Mouse (Mus musculus) hindbrain, embryonic 11.5 days (tissue): ENCODE measurements at regions not wholly inside any gene's neighbourhood (a gene's known extent, or its start where the extent isn't known, plus 50 kb on each side); places are given as distances from the start of the nearest gene placed in this dataset.
"Not testable (repeated sequence)": the region's sequence is repeated elsewhere in the genome, so short reads cannot be mapped to it uniquely, and the experiment has no call there.

ENCODE experiments used
- ATAC-seq: fragments of 200-750 bp; cut with Nextera tagmentation; 2 replicates; pipeline ENCODE4 v1.8.0; 2017; ENCODE audit warnings: mild to moderate bottlenecking, moderate TSS enrichment, moderate library complexity; ENCODE audit not compliant: low FRiP score
- DNase-seq: peaks from one replicate; pipeline ENCODE4 v3.0.0-alpha.2; 2015; ENCODE audit warnings: low spot score
- H3K27ac ChIP-seq: fragments of 300-500 bp; sonication (generic); 2 replicates; pipeline ENCODE4 v1.5.1; 2014; ENCODE audit warnings: mild to moderate bottlenecking, low read depth, low read length
- H3K27me3 ChIP-seq: fragments of 300-500 bp; sonication (generic); 2 replicates; pipeline ENCODE4 v1.6.1; 2014; ENCODE audit warnings: mild to moderate bottlenecking, low read length, moderate library complexity, mixed read lengths; ENCODE audit not compliant: control insufficient read depth, insufficient read depth
- H3K36me3 ChIP-seq: fragments of 300-500 bp; sonication (generic); 2 replicates; pipeline ENCODE4 v1.6.1; 2014; ENCODE audit warnings: mild to moderate bottlenecking, low read length, moderate library complexity, mixed read lengths; ENCODE audit not compliant: control insufficient read depth, insufficient read depth
- H3K4me1 ChIP-seq: fragments of 300-500 bp; sonication (generic); replicated peaks from 2 replicates; pipeline ENCODE4 v1.6.1; 2014; ENCODE audit warnings: low read length, mixed read lengths; ENCODE audit not compliant: control insufficient read depth, insufficient read depth
- H3K4me2 ChIP-seq: fragments of 300-500 bp; sonication (generic); replicated peaks from 2 replicates; pipeline ENCODE4 v1.6.1; 2014; ENCODE audit warnings: mild to moderate bottlenecking, low read depth, low read length
- H3K4me3 ChIP-seq: fragments of 300-500 bp; sonication (generic); 2 replicates; pipeline ENCODE4 v1.5.1; 2014; ENCODE audit warnings: low read depth, low read length
- H3K9ac ChIP-seq: fragments of 300-500 bp; sonication (generic); 2 replicates; pipeline ENCODE4 v1.6.1; 2014; ENCODE audit warnings: low read depth, low read length
- H3K9me3 ChIP-seq: fragments of 300-500 bp; sonication (generic); 2 replicates; pipeline ENCODE4 v1.6.1; 2016; ENCODE audit warnings: low read length; ENCODE audit not compliant: control insufficient read depth
- WGBS: fragments of 180-500 bp; shearing (Covaris S2); extraction: QIAGEN DNeasy Blood & Tissue Kit; methylation state at CpG from one replicate; pipeline ENCODE4 v1.1.7; 2014; 5-methylcytosine and 5-hydroxymethylcytosine counted together

DNA sequence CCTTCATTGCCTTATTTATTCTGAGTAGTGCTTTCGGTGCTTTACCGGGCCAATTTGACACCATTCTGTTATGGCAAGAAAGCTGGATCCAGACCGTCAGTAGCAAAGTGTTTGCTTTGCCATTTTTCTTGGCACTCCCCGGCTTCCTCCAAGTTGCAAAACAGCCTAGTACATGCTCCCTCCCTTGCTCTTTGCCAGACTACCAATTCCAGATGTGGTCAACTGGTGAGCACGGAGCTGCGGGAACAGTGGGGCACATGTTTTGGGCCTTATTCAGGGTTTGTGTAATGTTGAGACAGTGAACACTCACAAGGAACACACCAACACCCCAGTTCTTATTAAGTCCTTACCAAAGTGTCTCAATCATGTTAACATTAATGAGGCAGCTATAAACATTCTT is 348.4 kb upstream of the Adamts5 start:
- Histone ChIP-seq H3K4me3 (no peak overlapping the region), H3K4me2 (no peak overlapping the region), H3K4me1 (no peaks in the 10 kb centered on the region), H3K27ac (no peak overlapping the region), H3K9me3 (no peaks in the 10 kb centered on the region), H3K36me3 (no peaks in the 10 kb centered on the region), H3K9ac (no peak overlapping the region), H3K27me3 (no peaks in the 10 kb centered on the region)
- whole genome bisulfite sequencing = 81% methylated on average over 6 of the region's 6 CpGs
- ATAC-seq (no peak), DNase-seq (no peak)

DNA sequence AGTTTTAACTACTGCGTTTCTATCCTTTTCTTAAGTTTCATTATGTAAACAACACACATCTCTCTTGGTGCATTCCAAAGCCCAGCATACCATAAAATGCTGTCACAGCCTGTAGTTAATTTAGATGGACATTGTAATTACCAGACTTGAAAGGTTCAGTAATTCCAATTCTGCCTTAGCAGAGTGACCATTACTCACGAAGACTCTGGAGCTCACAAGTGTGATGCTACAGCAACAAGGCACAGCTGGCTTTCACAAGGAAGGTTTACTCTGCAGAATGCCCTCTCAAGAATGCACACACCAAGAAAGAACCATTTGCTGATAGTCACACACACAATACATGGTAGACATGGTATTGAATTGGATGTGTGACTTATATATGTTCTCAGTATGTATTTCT is 342.6 kb upstream of the Adamts5 start:
- Histone ChIP-seq H3K9ac (no peak overlapping the region), H3K4me1 (no peaks in the 10 kb centered on the region), H3K9me3 (no peaks in the 10 kb centered on the region), H3K4me3 (no peak overlapping the region), H3K27me3 (no peaks in the 10 kb centered on the region), H3K4me2 (no peak overlapping the region), H3K27ac (no peak overlapping the region), H3K36me3 (no peaks in the 10 kb centered on the region)
- DNase-seq (no peak), ATAC-seq (no peak)
- WGBS = 64% methylated on average over 2 of the region's 2 CpGs

DNA sequence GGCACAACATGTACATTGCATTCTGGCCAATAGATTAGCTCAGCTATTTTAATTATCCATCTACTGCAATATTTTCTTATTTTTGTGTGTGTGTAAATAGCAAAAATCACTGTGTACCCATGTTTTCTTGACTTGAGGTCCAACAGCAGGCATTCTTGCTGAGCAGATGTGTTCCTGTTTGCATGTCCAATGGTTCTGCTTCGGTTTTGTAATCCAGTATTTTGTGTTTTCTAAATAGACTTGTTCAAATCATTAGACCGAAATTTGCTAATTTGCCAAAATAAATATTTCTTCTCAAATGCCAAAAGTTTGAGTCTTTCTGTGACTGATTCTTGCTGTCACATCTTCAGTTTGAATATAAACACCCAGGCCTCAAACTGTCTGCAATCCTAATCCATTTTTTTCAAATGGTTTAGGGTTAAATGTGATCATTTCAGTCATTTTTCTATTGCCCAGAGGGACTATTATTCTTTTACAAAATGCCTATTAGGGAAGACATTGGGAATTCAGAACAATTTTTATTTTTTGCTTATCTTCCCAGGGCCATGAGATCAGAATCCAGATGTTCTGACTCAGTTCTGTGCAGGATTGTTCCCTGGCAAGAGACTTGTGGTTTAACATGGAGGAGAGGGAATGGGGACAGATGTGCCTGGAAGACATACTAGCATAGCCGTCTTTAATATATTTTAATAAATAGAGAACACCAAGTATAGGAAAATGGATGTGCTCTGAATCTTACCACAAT is 341.3 kb upstream of the Adamts5 start:
- Histone ChIP-seq H3K4me2 (no peak overlapping the region), H3K27ac (no peak overlapping the region), H3K9ac (no peak overlapping the region), H3K4me1 (no peaks in the 10 kb centered on the region), H3K36me3 (no peaks in the 10 kb centered on the region), H3K9me3 (no peaks in the 10 kb centered on the region), H3K27me3 (no peaks in the 10 kb centered on the region), H3K4me3 (no peak overlapping the region)
- no peak for DNase-seq
- ATAC-seq = no peak
- 87% methylated on average over 3 of the region's 3 CpGs for WGBS

DNA sequence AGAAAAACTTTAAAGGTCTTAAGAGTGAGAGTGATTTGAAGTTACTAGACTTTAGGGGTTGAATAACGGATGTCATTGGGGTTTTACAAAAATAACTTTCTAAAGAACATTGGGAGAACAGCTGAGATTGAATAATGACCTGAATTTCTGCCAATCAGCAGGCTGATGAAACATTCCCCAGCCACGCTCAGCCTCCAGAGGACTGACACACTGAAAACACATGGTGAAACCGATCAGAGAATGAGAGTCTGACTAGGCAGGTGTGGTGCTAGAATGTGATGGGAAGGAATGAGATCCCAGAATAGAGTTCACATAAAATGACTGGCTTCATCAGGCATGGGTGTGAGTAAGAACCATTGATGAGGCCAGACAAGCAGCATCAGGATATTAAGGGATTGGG is 321.4 kb upstream of the Adamts5 start:
- Histone ChIP-seq H3K27ac (no peak overlapping the region), H3K9ac (no peak overlapping the region), H3K36me3 (no peaks in the 10 kb centered on the region), H3K4me2 (no peak overlapping the region), H3K4me1 (no peaks in the 10 kb centered on the region), H3K27me3 (no peaks in the 10 kb centered on the region), H3K4me3 (no peak overlapping the region), H3K9me3 (no peaks in the 10 kb centered on the region)
- DNase-seq = no peak
- ATAC-seq = no peak
- 80% methylated on average over 3 of the region's 3 CpGs for WGBS

DNA sequence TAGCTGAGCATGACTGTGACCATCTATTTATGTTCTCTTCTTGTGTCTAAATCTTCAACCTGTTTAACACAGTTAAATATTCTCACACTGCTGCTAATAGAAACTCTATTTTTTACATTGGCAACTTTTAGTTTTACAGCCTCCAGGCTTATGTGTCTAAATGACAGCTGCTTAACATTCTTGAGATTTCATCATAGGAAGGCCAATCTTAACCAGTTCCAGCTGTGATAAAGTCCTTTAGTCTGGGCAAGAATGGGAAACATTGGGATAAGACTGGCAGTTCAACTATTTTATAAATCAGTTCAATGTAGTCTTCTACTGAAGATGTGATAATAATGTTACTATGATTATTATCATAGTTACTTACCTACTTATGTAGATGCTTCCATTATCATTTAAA is 308.9 kb upstream of the Adamts5 start:
- ATAC-seq (no peak), DNase-seq (no peak)
- Histone ChIP-seq H3K4me1 (no peaks in the 10 kb centered on the region), H3K27ac (no peak overlapping the region), H3K4me3 (no peak overlapping the region), H3K4me2 (no peak overlapping the region), H3K9me3 (no peaks in the 10 kb centered on the region), H3K36me3 (no peaks in the 10 kb centered on the region), H3K27me3 (no peaks in the 10 kb centered on the region), H3K9ac (no peak overlapping the region)

DNA sequence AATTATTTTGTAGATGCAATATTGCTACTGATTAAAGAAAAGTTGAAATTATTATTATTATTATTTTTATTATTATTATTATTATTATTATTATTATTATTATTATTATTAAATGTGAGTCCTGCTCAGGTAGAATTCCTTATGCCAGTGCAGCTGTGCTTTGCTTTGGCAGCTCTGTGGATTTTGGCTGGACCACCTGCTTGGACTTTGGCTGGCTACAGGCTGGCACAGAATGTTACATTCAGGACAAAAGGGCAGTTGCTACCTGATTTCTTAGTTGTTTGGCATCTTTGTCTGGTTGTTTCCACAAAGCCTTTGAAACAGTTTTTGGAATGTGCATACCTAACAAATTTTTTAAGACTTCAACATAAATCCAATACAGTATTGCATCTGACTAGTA is 307.7 kb upstream of the Adamts5 start:
- no peaks in the 10 kb centered on the region for H3K4me1 ChIP-seq
- H3K27ac ChIP-seq = no peak overlapping the region
- no peaks in the 10 kb centered on the region for H3K27me3 ChIP-seq
- ATAC-seq (no peak), DNase-seq (no peak)
- H3K9ac ChIP-seq = no peak overlapping the region
- no peak overlapping the region for H3K4me2 ChIP-seq
- no peaks in the 10 kb centered on the region for H3K9me3 ChIP-seq
- H3K4me3 ChIP-seq = no peak overlapping the region
- H3K36me3 ChIP-seq = no peaks in the 10 kb centered on the region

GRCm38 (mm10) chr16:86189874-86190273 is 288.2 kb upstream of the Adamts5 start:
- 70% methylated on average over 1 of the region's 1 CpGs for WGBS
- ATAC-seq = no peak

GRCm38 (mm10) chr16:86188966-86189365 is 287.3 kb upstream of the Adamts5 start:
- Histone ChIP-seq H3K9ac (no peak overlapping the region), H3K27me3 (no peaks in the 10 kb centered on the region), H3K4me3 (no peak overlapping the region), H3K36me3 (no peaks in the 10 kb centered on the region), H3K27ac (no peak overlapping the region), H3K4me1 (no peaks in the 10 kb centered on the region), H3K4me2 (no peak overlapping the region), H3K9me3 (no peaks in the 10 kb centered on the region)
- DNase-seq = no peak
- WGBS = 83% methylated on average over 3 of the region's 3 CpGs
- ATAC-seq = no peak

More at GRCm38 (mm10) chr16:86189874-86190273, 288.2 kb upstream of the Adamts5 start:
- no peaks in the 10 kb centered on the region for H3K36me3 ChIP-seq
- no peak overlapping the region for H3K27ac ChIP-seq
- H3K4me2 ChIP-seq = no peak overlapping the region
- no peaks in the 10 kb centered on the region for H3K9me3 ChIP-seq
- H3K4me1 ChIP-seq = no peaks in the 10 kb centered on the region
- H3K4me3 ChIP-seq = no peak overlapping the region
- DNase-seq = no peak
- no peaks in the 10 kb centered on the region for H3K27me3 ChIP-seq
- no peak overlapping the region for H3K9ac ChIP-seq

GRCm38 (mm10) chr16:86187609-86188008 is 286.0 kb upstream of the Adamts5 start:
- not testable (repeated sequence) for H3K9me3 ChIP-seq, H3K27ac ChIP-seq, H3K4me3 ChIP-seq, H3K4me1 ChIP-seq, H3K27me3 ChIP-seq, H3K4me2 ChIP-seq, H3K9ac ChIP-seq, ATAC-seq, DNase-seq, H3K36me3 ChIP-seq
- WGBS = 63% methylated on average over 4 of the region's 4 CpGs
